Mouse (Mus musculus) limb, embryonic 10.5 days (tissue): ENCODE results near the gene Smg9. TPM values are rescaled to one million over a fixed set of nuclear protein-coding genes. Genes with fewer than 3 reads are reported as not detected.

ENCODE experiments used
- DNase-seq: peaks from one replicate; pipeline ENCODE4 v3.0.0-alpha.2; 2017; ENCODE audit warnings: low spot score
- H3K27ac ChIP-seq: fragments of 300-500 bp; sonication (generic); 2 replicates; pipeline ENCODE4 v1.5.1; 2016; ENCODE audit warnings: mild to moderate bottlenecking
- H3K27me3 ChIP-seq: fragments of 300-500 bp; sonication (generic); 2 replicates; pipeline ENCODE4 v1.6.1; 2016; ENCODE audit warnings: low read depth, mild to moderate bottlenecking; ENCODE audit not compliant: poor library complexity, severe bottlenecking
- H3K36me3 ChIP-seq: fragments of 300-500 bp; sonication (generic); 2 replicates; pipeline ENCODE4 v1.6.1; 2016; ENCODE audit warnings: mild to moderate bottlenecking, moderate library complexity
- H3K4me1 ChIP-seq: fragments of 300-500 bp; sonication (generic); 2 replicates; pipeline ENCODE4 v1.6.1; 2016
- H3K4me3 ChIP-seq: fragments of 300-500 bp; sonication (generic); 2 replicates; pipeline ENCODE4 v1.5.1; 2016; ENCODE audit warnings: mild to moderate bottlenecking, moderate library complexity
- H3K9me3 ChIP-seq: fragments of 300-500 bp; sonication (generic); replicated peaks from 2 replicates; pipeline ENCODE4 v1.6.1; 2016; ENCODE audit warnings: mild to moderate bottlenecking
- WGBS: fragments of 180-500 bp; shearing (Covaris S2); methylation state at CpG from one replicate; pipeline ENCODE4 v1.1.7; 2016; 5-methylcytosine and 5-hydroxymethylcytosine counted together
- polyA plus RNA-seq: library from polyadenylated mRNA; unstranded; fragments of >200 nt; fragmentation: Nextera tagmentation; extraction: Ambion mirVana; gene quantifications from 2 replicates; pipeline ENCODE4 v1.2.1, GENCODE M21; 2016

The Smg9 gene
- polyA plus RNA-seq: 28.3 and 29.0 TPM in 2 replicates

- WGBS: 3% methylated on average over 66 of the region's 66 CpGs
- no peaks in the 10 kb centered on the region for H3K27me3 ChIP-seq
- H3K36me3 ChIP-seq: peaks cover 30% of the 10 kb centered on the region
- no peaks in the 10 kb centered on the region for H3K9me3 ChIP-seq
- DNase-seq: peak; percentile 97
- H3K4me1 ChIP-seq: peaks cover 19% of the 10 kb centered on the region
- H3K27ac ChIP-seq: peak within 1 kb of the TSS; percentile 94
- peak within 1 kb of the TSS; percentile 72 for H3K4me3 ChIP-seq
Measured at GRCm38 (mm10) chr7:24399256-24400081, at the start of gene Smg9. TSS of gene Smg9 (plus strand) at chr7:24399619.

GRCm38 (mm10) chr7:24355646-24356045 is 43.8 kb upstream of the Smg9 start:
- no peak overlapping the region for H3K27ac ChIP-seq
- WGBS: 82% methylated on average over 6 of the region's 6 CpGs
- H3K4me3 ChIP-seq: no peak overlapping the region
- H3K4me1 ChIP-seq: no peaks in the 10 kb centered on the region
- H3K9me3 ChIP-seq: no peaks in the 10 kb centered on the region
- DNase-seq: no peak
- peaks cover 9% of the 10 kb centered on the region; the same call in 1 of the 2 replicates for H3K27me3 ChIP-seq
- no peaks in the 10 kb centered on the region for H3K36me3 ChIP-seq

GRCm38 (mm10) chr7:24356081-24356480 is 43.3 kb upstream of the Smg9 start:
- Histone ChIP-seq H3K36me3 (no peaks in the 10 kb centered on the region), H3K27ac (no peak overlapping the region), H3K4me3 (no peak overlapping the region), H3K4me1 (no peaks in the 10 kb centered on the region), H3K27me3 (peaks cover 9% of the 10 kb centered on the region; the same call in 1 of the 2 replicates), H3K9me3 (no peaks in the 10 kb centered on the region)
- no peak for DNase-seq
- 81% methylated on average over 10 of the region's 10 CpGs for WGBS

- H3K36me3 ChIP-seq: 0 out of 2 replicates have a peak, but pooled peaks cover 2% of the 10 kb centered on the region
- no peak for DNase-seq
- peaks cover 7% of the 10 kb centered on the region; the same call in 1 of the 2 replicates for H3K27me3 ChIP-seq
- 43% methylated on average over 4 of the region's 4 CpGs for WGBS
- H3K4me1 ChIP-seq: no peaks in the 10 kb centered on the region
- H3K4me3 ChIP-seq: no peak overlapping the region
- no peaks in the 10 kb centered on the region; the same call in 1 of the 2 replicates for H3K9me3 ChIP-seq
- no peak overlapping the region for H3K27ac ChIP-seq
Measured at GRCm38 (mm10) chr7:24357899-24358298, 41.5 kb upstream of the Smg9 start.

GRCm38 (mm10) chr7:24359269-24359668 is 40.1 kb upstream of the Smg9 start:
- no peaks in the 10 kb centered on the region for H3K4me1 ChIP-seq
- DNase-seq: peak; percentile 82
- no peak overlapping the region for H3K27ac ChIP-seq
- H3K4me3 ChIP-seq: no peak overlapping the region
- 0 out of 2 replicates have a peak, but pooled peaks cover 4% of the 10 kb centered on the region for H3K27me3 ChIP-seq
- WGBS: 28% methylated on average over 9 of the region's 9 CpGs
- H3K36me3 ChIP-seq: 0 out of 2 replicates have a peak, but pooled peaks cover 2% of the 10 kb centered on the region
- H3K9me3 ChIP-seq: no peaks in the 10 kb centered on the region; the same call in 1 of the 2 replicates

- Histone ChIP-seq H3K27me3 (0 out of 2 replicates have a peak, but pooled peaks cover 4% of the 10 kb centered on the region), H3K4me1 (no peaks in the 10 kb centered on the region)
- WGBS: 69% methylated on average over 4 of the region's 4 CpGs
Measured at GRCm38 (mm10) chr7:24361001-24361400, 38.4 kb upstream of the Smg9 start.

GRCm38 (mm10) chr7:24363228-24363627 is 36.2 kb upstream of the Smg9 start:
- Histone ChIP-seq H3K4me3 (no peak overlapping the region), H3K36me3 (0 out of 2 replicates have a peak, but pooled peaks cover 2% of the 10 kb centered on the region), H3K27me3 (0 out of 2 replicates have a peak, but pooled peaks cover 4% of the 10 kb centered on the region), H3K27ac (no peak overlapping the region), H3K4me1 (no peaks in the 10 kb centered on the region), H3K9me3 (no peaks in the 10 kb centered on the region; the same call in 1 of the 2 replicates)
- no peak for DNase-seq
- WGBS: 24% methylated on average over 7 of the region's 7 CpGs

More at GRCm38 (mm10) chr7:24361001-24361400, 38.4 kb upstream of the Smg9 start:
- DNase-seq: no peak
- H3K4me3 ChIP-seq: no peak overlapping the region
- H3K36me3 ChIP-seq: 0 out of 2 replicates have a peak, but pooled peaks cover 2% of the 10 kb centered on the region
- H3K9me3 ChIP-seq: no peaks in the 10 kb centered on the region; the same call in 1 of the 2 replicates
- H3K27ac ChIP-seq: no peak overlapping the region

GRCm38 (mm10) chr7:24364827-24365226 is 34.6 kb upstream of the Smg9 start:
- peak; percentile 90 for DNase-seq
- H3K27ac ChIP-seq: 0 out of 2 replicates have a peak overlapping the region, but pooled peaks have one; percentile 44
- no peak overlapping the region for H3K4me3 ChIP-seq
- WGBS: 24% methylated on average over 10 of the region's 10 CpGs
- H3K36me3 ChIP-seq: 0 out of 2 replicates have a peak, but pooled peaks cover 2% of the 10 kb centered on the region
- 0 out of 2 replicates have a peak, but pooled peaks cover 4% of the 10 kb centered on the region for H3K27me3 ChIP-seq
- H3K9me3 ChIP-seq: no peaks in the 10 kb centered on the region; the same call in 1 of the 2 replicates
- H3K4me1 ChIP-seq: peaks cover 5% of the 10 kb centered on the region; the same call in 1 of the 2 replicates

GRCm38 (mm10) chr7:24365258-24366014 is 34.0 kb upstream of the Smg9 start:
- no peak overlapping the region for H3K4me3 ChIP-seq
- WGBS: 80% methylated on average over 5 of the region's 5 CpGs
- H3K9me3 ChIP-seq: no peaks in the 10 kb centered on the region; the same call in 1 of the 2 replicates
- H3K36me3 ChIP-seq: 0 out of 2 replicates have a peak, but pooled peaks cover 2% of the 10 kb centered on the region
- no peak for DNase-seq
- H3K27me3 ChIP-seq: peaks cover 10% of the 10 kb centered on the region
- 0 out of 2 replicates have a peak overlapping the region, but pooled peaks have one; percentile 44 for H3K27ac ChIP-seq
- H3K4me1 ChIP-seq: peaks cover 10% of the 10 kb centered on the region

- Histone ChIP-seq H3K27ac (no peak overlapping the region), H3K4me1 (peaks cover 10% of the 10 kb centered on the region), H3K4me3 (no peak overlapping the region), H3K27me3 (peaks cover 10% of the 10 kb centered on the region), H3K9me3 (no peaks in the 10 kb centered on the region; the same call in 1 of the 2 replicates), H3K36me3 (0 out of 2 replicates have a peak, but pooled peaks cover 2% of the 10 kb centered on the region)
- 81% methylated on average over 15 of the region's 15 CpGs for WGBS
- no peak for DNase-seq
Measured at GRCm38 (mm10) chr7:24366716-24367632, 32.4 kb upstream of the Smg9 start.

- no peak for DNase-seq
- H3K27me3 ChIP-seq: peaks cover 6% of the 10 kb centered on the region
- 0 out of 2 replicates have a peak, but pooled peaks cover under 1% of the 10 kb centered on the region for H3K9me3 ChIP-seq
- no peak overlapping the region for H3K27ac ChIP-seq
- whole genome bisulfite sequencing: 69% methylated on average over 4 of the region's 4 CpGs
- H3K36me3 ChIP-seq: no peaks in the 10 kb centered on the region
- peaks cover 14% of the 10 kb centered on the region for H3K4me1 ChIP-seq
- no peak overlapping the region for H3K4me3 ChIP-seq
Measured at GRCm38 (mm10) chr7:24368226-24368625, 31.2 kb upstream of the Smg9 start.
